Mouse (Mus musculus) ES-E14 (cell line): ENCODE data around the gene E130308A19Rik. TPM values are rescaled to one million over a fixed set of nuclear protein-coding genes. Genes with fewer than 3 reads are reported as not detected.

Source experiments
- DNase-seq: peaks from one replicate; pipeline ENCODE4 v3.0.0-alpha.2; 2013; ENCODE audit warnings: low read depth, low spot score
- H3K27ac ChIP-seq: 2 replicates; pipeline ENCODE4 v1.5.1; 2012; ENCODE audit warnings: low read depth, mild to moderate bottlenecking, low read length, moderate library complexity, mixed read lengths; ENCODE audit not compliant: poor library complexity, insufficient read depth, severe bottlenecking
- H3K36me3 ChIP-seq: 2 replicates; pipeline ENCODE4 v1.6.1; 2012; ENCODE audit warnings: mild to moderate bottlenecking, low read length, moderate library complexity, mixed read lengths; ENCODE audit not compliant: control insufficient read depth, poor library complexity, insufficient read depth, severe bottlenecking
- H3K4me1 ChIP-seq, 2 experiments: fragments of 150-350 bp in 1 of 2; sonication (generic) in 1 of 2; 2 replicates each; pipeline ENCODE4 v1.6.1; 2012; ENCODE audit warnings: low read length in 2 of 2, mild to moderate bottlenecking in 1 of 2, mixed read lengths in 1 of 2; ENCODE audit not compliant: control insufficient read depth in 2 of 2, insufficient read depth in 2 of 2, poor library complexity in 1 of 2
- H3K4me3 ChIP-seq, 2 experiments: fragments of 150-350 bp in 1 of 2; sonication (generic) in 1 of 2; 2 replicates each; pipeline ENCODE4 v1.5.1; 2012; ENCODE audit warnings: low read length in 2 of 2, low read depth in 1 of 2, mild to moderate bottlenecking in 1 of 2, mixed read lengths in 1 of 2; ENCODE audit not compliant: insufficient read depth in 1 of 2, poor library complexity in 1 of 2, severe bottlenecking in 1 of 2
- H3K9ac ChIP-seq: 2 replicates; pipeline ENCODE4 v1.6.1; 2012; ENCODE audit warnings: low read depth, mild to moderate bottlenecking, low read length, mixed read lengths; ENCODE audit not compliant: poor library complexity, insufficient read depth, severe bottlenecking
- H3K9me3 ChIP-seq: fragments of 150-350 bp; sonication (generic); 2 replicates; pipeline ENCODE4 v1.6.1; 2012; ENCODE audit warnings: low read depth, mild to moderate bottlenecking, low read length; ENCODE audit not compliant: control insufficient read depth, insufficient read depth
- CHD2 ChIP-seq: IDR thresholded peaks from 2 replicates; pipeline ENCODE4 v1.6.1; 2014; ENCODE audit warnings: mild to moderate bottlenecking, low read depth, low read length, inconsistent platforms
- HCFC1 ChIP-seq: IDR thresholded peaks from 2 replicates; pipeline ENCODE4 v1.6.1; 2012; ENCODE audit warnings: low read length, inconsistent platforms, borderline replicate concordance; ENCODE audit not compliant: insufficient read depth
- MAFK ChIP-seq: IDR thresholded peaks from 2 replicates; pipeline ENCODE4 v1.6.1; 2014; ENCODE audit warnings: mild to moderate bottlenecking, low read depth, low read length, inconsistent platforms; ENCODE audit not compliant: insufficient read depth
- ZC3H11A ChIP-seq: IDR thresholded peaks from 2 replicates; pipeline ENCODE4 v1.6.1; 2012; ENCODE audit warnings: low read depth, mild to moderate bottlenecking, inconsistent platforms, low read length, borderline replicate concordance
- ZNF384 ChIP-seq: IDR thresholded peaks from 2 replicates; pipeline ENCODE4 v1.6.1; 2012; ENCODE audit warnings: low read depth, low read length, inconsistent platforms
- in situ Hi-C, 2 experiments: fragments of 600-800 bp; cut with MboI; formaldehyde crosslinking; loops; one replicate each; pipeline ENCODE4 v1.15.1; 2025; ENCODE audit warnings: low sequenced_read_pairs in 2 of 2, inconsistent platforms in 1 of 2; ENCODE audit not compliant: unreplicated experiment in 2 of 2
- total RNA-seq: library from RNA; depleted of rRNA; stranded (reverse); fragments of 300-350 nt; gene quantifications from 2 replicates; pipeline ENCODE4 v1.2.3, GENCODE M21; 2012

Gene E130308A19Rik
- total RNA-seq, 1 experiment, result 14.9 TPM

DNA sequence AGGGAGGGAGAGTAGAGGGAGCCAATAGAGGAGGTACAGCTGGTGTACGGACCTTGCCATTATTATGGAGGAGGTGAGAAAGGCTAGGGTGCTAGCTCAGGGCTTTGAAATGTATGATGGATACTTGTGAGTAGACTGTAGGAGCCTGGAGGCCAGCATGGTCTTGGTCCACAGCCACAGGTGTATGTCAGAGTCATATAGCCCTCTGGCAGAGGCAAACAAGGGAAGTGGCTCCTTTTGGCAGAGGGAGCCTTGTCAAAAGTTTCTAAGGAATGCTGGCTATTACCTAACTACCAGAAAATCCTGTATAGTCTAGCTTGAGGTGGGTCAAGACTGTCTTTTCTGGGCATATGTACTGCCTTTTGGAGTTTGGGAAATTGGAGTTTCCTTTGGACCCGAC is 14.7 kb downstream of the E130308A19Rik start:
- no peaks in the 10 kb centered on the region for H3K9me3 ChIP-seq
- no peak overlapping the region for H3K27ac ChIP-seq
- in situ Hi-C loops, result no loop called here
- H3K36me3 ChIP-seq, result no peaks in the 10 kb centered on the region
- H3K4me3 ChIP-seq, result no peak overlapping the region
- DNase-seq, result no peak
- no peak for TF ChIP-seq MAFK
- no peak for TF ChIP-seq HCFC1
- TF ChIP-seq CHD2, result no peak
- TF ChIP-seq ZNF384, result no peak
- no peak for TF ChIP-seq ZC3H11A
- H3K9ac ChIP-seq, result no peak overlapping the region
- H3K4me1 ChIP-seq, result peaks cover 0 to 6% of the 10 kb centered on the region in 2 experiments; a peak in 2 of 4 replicates

DNA sequence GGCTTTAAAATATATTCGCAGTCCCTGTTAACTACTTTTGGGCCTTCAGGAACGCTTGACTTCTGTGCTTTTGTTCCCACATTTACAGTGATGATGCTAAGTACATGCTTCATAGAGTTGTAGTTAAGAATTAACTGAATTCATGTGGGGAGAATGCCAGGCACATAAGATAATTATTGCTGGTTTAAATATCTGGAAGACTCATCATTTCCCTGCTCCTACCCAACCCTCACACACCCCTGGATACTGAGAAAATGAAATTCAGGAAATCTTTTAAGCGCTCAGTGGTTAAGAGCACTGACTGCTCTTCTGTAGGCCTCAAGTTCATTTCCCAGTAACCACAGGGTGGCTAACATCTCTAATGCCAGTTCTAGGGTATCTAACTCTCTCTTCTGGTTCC is 16.0 kb downstream of the E130308A19Rik start:
- Histone ChIP-seq H3K4me3 (no peak overlapping the region), H3K4me1 (peaks cover 0 to 6% of the 10 kb centered on the region in 2 experiments; a peak in 1 of 4 replicates), H3K9me3 (no peaks in the 10 kb centered on the region), H3K9ac (no peak overlapping the region), H3K36me3 (no peaks in the 10 kb centered on the region), H3K27ac (no peak overlapping the region)
- no peak for TF ChIP-seq CHD2
- TF ChIP-seq HCFC1, result no peak
- no peak for TF ChIP-seq MAFK
- TF ChIP-seq ZC3H11A, result no peak
- in situ Hi-C loops, result no loop called here
- DNase-seq, result no peak

DNA sequence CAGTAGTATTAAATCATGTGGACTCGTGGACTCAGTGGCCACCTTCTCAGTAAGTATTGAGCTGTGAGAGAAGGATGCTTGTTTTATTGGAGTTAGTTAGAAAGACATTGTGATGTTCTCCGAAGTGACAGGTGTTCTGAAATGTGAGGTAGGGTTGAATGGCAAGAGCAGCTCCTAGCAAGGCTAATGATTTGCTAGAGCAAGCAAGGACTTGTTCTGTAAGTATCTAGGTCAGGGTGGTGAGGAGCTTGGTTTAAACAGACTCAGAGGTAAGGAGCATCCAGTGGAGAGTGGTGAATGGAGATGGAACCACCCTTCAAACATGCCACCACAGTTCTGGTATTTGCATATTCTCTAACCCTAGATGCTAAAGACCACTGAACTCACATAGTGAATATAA is 16.6 kb downstream of the E130308A19Rik start:
- Histone ChIP-seq H3K27ac (no peak overlapping the region), H3K9ac (no peak overlapping the region), H3K4me1 (peaks cover 0 to 4% of the 10 kb centered on the region in 2 experiments; a peak in 1 of 4 replicates), H3K4me3 (no peak overlapping the region), H3K9me3 (no peaks in the 10 kb centered on the region), H3K36me3 (no peaks in the 10 kb centered on the region)
- DNase-seq, result no peak
- TF ChIP-seq MAFK, result no peak
- no peak for TF ChIP-seq CHD2
- TF ChIP-seq ZC3H11A, result no peak
- TF ChIP-seq ZNF384, result no peak
- no peak for TF ChIP-seq HCFC1
- in situ Hi-C loops, result no loop called here

DNA sequence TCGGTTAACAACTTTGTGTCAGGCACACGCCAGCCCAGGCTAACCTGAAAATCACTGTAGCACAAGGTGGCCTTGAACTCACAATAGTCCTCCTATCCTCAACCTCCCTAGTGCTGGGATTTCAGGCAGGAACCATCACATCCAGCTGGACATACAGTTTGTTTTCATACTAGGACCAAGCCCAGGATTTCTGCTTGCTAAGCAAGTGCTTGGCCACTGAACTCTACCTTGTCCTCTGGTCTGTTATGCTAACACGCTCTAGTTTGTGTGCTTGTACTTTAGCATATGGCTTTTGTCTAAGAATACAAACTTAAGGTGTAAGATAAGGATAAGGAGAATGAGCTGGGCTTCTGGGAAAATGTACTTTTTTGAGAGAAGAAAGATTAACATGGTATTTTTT is 18.4 kb downstream of the E130308A19Rik start:
- Histone ChIP-seq H3K36me3 (no peaks in the 10 kb centered on the region), H3K4me3 (no peak overlapping the region), H3K4me1 (peaks cover 0 to 2% of the 10 kb centered on the region in 2 experiments; a peak in 1 of 4 replicates), H3K27ac (no peak overlapping the region), H3K9ac (no peak overlapping the region), H3K9me3 (no peaks in the 10 kb centered on the region)
- TF ChIP-seq ZNF384 (no peak), ZC3H11A (no peak), CHD2 (no peak), HCFC1 (no peak), MAFK (no peak)
- DNase-seq, result no peak
- in situ Hi-C loops, result no loop called here

DNA sequence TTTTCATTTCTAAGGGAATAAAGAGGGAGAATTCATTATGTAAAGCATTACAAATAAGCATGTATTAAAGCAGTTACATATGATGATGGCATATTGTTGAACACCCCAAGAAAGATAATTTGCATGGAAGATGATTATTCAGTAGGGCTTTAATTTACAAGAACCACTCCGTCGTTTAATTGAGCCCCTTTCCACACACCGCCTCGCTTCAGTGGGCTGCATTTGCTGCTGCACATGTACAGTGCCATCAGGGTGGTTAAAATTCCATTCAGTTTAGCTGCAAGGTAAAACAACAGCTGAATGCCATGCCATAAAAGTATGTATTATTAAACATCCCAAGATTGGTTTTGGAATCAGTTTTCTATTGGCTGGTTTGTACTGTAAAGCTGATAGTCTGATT is 19.0 kb downstream of the E130308A19Rik start:
- in situ Hi-C loops, result no loop called here
- peaks cover 0 to 2% of the 10 kb centered on the region in 2 experiments; a peak in 1 of 4 replicates for H3K4me1 ChIP-seq
- H3K27ac ChIP-seq, result no peak overlapping the region
- DNase-seq, result no peak
- H3K9ac ChIP-seq, result no peak overlapping the region
- H3K9me3 ChIP-seq, result no peaks in the 10 kb centered on the region
- TF ChIP-seq HCFC1, result no peak
- TF ChIP-seq ZC3H11A, result no peak
- TF ChIP-seq CHD2, result no peak
- TF ChIP-seq ZNF384, result no peak
- TF ChIP-seq MAFK, result no peak
- H3K4me3 ChIP-seq, result no peak overlapping the region
- no peaks in the 10 kb centered on the region for H3K36me3 ChIP-seq
